Mouse (Mus musculus) heart, postnatal 36 days (tissue): ENCODE measurements around the gene Rpl12. TPM values are rescaled to one million over a fixed set of nuclear protein-coding genes. Genes with fewer than 3 reads are reported as not detected.

ENCODE experiments used
- DNase-seq, 2 experiments: peaks; one replicate each; pipeline ENCODE4 v3.0.0; 2021 to 2022
- intact Hi-C: fragments of 180-260 bp; cut with DNase I; formaldehyde crosslinking; loops from one replicate; pipeline ENCODE4 v1.15.1; 2025
- total RNA-seq, 2 experiments: library from RNA; stranded (reverse); gene quantifications; 2 replicates each; pipeline ENCODE4 v1.2.3; 2021

Rpl12 gene
- total RNA-seq = 10 to 100 TPM; 56.4 to 65.9 TPM

DNA sequence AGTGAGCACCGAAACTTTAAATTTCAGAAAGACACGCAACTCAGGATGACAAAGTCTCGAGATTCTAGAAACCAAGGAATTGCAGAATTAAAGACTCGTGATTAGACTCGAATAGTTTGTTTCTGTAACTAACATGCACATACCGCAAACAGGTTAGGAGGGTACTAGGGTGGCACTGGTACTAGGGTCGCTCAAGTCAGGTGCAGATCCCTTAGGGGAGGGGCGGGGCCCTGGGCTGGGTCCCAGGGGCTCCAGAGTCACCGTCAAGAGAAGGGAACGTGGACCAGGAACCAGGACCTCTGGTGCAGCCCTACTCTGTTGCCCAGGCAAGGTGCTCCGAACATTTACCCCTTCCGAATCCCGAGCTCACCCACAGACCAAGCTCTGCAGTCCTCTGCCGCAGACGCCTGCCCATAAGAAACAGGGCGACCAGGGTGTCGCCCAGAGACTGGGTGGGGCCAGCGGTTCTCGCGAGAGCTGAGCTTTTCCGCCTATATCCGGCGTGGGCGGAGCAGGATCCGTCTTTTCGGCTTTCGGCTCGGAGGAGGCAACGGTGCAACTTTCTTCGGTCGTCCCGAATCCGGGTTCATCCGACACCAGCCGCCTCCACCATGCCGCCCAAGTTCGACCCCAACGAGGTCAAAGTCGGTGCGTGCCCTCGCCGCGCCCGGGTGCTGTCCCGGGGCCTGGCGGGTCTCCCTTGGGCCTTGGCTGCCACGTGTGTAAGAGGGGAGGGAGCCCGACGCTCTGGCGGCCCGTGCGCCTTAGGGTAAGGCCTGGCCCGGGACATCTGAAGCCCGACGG, at the start of gene Rpl12, which contains the start of gene Lrsam1:
Gene Rpl12 (plus strand): TSS at position 368 of the 804 bp plus-strand sequence.
Gene Lrsam1 (minus strand): TSS at position 423 of the 804 bp plus-strand sequence.
- peak; percentile 96 to 97 for DNase-seq
- intact Hi-C loops = no loop called here

DNA sequence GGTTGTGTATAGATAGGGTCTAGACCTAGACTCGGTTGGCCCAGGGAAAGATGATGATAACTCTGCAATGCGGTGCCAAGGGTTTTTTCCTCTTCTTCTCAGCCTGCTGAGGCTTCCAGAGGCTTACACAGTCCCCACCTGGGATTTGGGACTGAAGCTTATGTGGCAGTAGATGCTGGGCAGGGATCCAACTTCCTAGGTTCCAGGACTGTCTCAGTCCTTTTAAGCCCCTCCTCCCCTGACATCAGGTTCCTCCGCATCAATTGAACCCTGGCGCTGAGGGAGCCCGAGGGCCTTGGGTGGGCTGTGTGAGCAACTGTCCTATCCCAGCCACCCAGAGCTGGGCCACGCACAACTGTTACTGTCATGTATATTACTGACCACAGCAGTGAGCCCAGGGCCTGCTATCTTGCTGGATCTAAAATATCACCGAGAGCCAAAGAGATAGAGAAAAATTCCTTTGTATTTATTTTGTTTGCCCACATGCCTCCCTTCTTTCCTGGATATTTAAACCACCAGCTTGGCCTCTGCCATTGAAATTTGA, 49.6 kb upstream of the Rpl12 start:
- intact Hi-C loops = loop anchor here (1.0 to 5.0 kb wide), 3 partner anchors 35 to 134 kb away; partner anchors contain the start of genes Fam129b, Ptrh1 and Ttc16
- DNase-seq = no peak

DNA sequence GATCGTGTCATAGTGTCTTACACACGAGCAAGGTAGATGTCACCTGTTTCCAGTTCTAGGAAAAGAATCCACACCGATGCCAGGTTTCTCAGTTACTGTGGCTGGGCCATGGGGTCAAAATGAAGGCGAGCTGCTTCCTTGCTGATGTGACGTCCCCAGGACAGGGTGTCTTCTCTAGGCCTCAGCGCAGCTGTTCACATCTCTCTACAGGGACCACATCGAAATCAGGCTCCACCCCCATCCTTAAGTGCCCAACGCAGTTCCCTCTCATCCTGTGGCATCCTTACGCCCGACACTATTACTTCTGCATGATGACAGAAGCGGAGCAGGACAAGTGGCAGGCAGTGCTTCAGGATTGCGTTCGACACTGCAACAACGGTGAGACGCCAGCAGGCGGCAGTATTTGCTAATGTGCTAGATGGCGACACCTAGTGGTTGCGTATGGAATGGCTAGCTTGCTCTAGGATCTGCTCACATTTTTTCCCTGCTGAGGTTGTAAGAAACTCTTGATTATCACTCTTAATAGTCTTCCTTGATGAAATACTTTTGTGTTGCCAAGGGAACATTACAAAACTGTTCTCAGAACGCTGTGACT, 49.1 kb upstream of the Rpl12 start:
- peak; percentile 88 for DNase-seq
- intact Hi-C loops = loop anchor here (1.0 to 5.0 kb wide), 3 partner anchors 36 to 135 kb away; partner anchors contain the start of genes Fam129b, Ptrh1 and Ttc16

DNA sequence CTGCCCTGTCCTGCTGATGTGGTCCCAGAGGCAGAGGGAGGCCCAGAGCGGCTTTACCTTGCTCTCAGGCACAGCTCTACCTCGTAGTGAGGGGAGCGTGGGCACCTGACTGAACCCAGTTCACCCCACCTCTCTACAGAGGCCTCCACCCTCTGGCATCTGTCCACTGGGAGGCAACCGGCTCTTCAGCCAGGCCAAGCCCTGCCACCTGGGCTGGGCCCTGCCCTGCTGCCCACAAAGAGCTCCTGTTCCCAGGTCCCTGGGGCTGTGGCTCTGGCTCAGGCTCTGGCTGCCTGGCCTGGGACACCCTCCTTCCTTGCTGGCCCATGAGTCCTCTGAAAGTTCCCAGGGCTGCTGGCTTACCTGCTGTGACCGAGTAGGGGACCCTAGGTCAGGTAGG, 47.0 kb upstream of the Rpl12 start:
- DNase-seq = peak in 1 of 2 experiments; percentile 32
- intact Hi-C loops = loop anchor here (5.0 kb wide), 1 partner anchor 137 kb away; the partner anchor contains the start of genes Ptrh1 and Ttc16

DNA sequence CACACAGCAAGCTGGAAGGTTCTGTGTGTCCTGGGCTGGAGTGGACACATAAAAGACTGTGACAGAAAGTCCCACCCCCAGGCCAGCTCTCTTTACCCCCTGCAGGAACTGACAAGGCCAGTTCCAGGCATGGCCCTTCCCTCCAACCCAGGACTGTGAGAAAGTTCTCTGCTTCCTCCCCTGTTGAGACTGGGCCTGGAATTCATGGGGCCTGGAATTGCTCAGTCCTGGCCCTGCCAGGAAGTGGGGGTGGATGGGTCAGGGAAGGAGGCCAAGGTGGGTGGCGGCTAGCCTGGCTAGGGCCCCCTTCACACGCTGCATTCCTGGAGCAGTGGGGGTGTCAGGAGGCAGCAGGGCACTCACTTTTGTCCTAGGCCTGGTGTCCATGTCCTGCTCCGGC, 46.5 kb upstream of the Rpl12 start:
- intact Hi-C loops = loop anchor here (5.0 kb wide), 1 partner anchor 138 kb away; the partner anchor contains the start of genes Ptrh1 and Ttc16
- peak; percentile 66 to 69 for DNase-seq

DNA sequence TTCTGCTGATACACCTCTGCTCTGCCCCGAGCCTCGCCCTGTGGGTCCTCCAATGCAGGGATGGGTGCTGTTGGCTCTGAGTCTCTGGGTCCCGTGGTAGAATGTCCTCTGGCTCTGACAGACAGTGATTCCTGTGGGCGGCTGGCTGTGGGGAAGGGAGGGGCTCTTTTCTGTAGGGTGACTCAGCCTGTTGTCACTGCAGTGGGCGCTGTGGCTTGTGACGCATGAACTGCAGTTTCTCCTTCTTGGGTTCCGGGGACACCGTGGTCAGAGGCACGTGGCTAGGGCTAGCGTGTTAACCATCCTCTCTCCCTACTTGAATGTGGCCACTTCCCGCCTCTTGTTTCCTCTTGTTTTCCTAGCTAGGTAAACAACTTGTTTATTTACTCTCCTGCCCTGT, 43.8 kb upstream of the Rpl12 start:
- peak; percentile 49 to 50 for DNase-seq
- intact Hi-C loops = no loop called here

DNA sequence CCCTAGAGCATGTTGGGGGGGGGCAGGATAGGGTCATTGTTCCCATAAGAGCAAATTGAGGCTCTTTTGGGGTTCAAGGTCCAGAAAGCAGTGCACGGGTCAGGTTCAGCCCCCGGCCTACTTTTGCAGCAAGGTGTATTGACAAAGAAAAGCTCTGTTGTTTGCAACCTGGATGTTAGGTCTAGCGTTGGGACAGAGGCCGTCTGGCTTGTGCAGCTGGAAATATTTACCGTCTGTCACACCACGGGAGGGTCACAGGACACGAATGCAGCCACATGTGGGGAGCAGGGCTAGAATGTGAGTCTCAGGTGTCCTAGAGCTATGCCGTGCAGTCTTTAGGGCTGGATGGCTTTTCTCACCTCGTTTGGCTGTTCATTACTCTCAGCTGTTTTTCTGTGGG, 43.0 kb upstream of the Rpl12 start:
- no peak for DNase-seq

DNA sequence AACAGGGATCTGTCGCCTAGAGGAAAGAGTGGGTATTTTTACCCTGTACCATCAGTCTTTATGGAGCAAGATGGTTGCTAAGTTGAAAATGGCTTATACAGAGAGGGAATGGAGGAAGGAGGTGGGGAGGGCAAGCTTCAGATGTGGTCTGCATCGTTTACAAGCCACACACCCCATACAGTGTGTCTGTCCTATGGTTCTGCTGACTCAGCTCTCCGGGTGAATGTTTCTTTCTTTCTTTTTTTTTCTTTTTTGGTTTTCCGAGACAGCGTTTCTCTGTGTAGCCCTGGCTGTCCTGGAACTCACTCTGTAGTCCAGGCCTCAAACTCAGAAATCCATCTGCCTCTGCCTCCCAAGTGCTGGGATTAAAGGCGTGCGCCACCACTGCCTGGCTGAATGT, 40.1 kb upstream of the Rpl12 start:
- intact Hi-C loops = no loop called here
- no peak for DNase-seq

More for the DNA sequence above, 43.0 kb upstream of the Rpl12 start:
- intact Hi-C loops = no loop called here

DNA sequence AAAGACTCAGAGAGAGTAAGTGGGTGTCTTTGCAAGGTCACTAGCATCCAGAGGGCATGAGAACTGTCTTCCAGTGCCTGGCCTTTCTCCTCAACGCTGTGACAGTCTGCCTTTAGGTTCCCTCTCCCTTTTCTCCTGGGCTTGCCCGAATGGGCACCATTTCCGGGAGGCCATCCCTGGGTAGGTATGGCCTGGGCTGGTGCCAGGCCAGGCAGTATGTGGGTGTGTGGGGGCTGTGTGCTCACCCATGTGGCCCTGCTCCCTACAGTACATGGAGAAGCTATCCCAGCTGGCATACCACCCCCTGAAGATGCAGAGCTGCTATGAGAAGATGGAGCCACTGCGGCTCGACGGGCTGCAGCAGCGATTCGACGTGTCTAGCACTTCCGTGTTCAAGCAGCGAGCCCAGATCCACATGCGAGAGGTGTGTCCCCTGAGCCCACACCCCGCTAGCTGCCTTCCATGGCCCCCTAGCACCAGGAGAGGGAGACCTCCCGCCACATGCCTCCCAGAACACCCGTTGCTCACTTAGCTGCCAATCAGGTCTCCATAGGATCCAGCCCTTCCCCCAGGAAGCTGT, 39.5 kb upstream of the Rpl12 start:
- intact Hi-C loops = no loop called here
- no peak for DNase-seq

DNA sequence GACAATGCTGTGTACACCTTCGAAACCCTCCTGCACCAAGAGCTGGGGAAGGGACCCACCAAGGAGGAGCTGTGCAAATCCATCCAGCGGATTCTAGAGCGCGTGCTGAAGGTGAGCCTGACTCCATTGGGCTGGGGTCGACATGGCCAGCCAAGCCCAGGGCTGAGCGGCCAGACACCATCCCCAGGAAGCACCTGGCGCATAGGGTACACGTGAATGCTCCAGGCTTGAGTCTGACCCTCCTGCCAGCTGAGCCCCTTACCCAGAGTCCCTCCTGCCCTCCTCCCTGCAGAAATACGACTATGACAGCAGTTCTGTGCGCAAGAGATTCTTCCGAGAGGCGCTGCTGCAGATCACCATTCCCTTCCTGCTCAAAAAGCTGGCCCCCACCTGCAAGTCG, 38.8 kb upstream of the Rpl12 start:
- intact Hi-C loops = no loop called here

DNA sequence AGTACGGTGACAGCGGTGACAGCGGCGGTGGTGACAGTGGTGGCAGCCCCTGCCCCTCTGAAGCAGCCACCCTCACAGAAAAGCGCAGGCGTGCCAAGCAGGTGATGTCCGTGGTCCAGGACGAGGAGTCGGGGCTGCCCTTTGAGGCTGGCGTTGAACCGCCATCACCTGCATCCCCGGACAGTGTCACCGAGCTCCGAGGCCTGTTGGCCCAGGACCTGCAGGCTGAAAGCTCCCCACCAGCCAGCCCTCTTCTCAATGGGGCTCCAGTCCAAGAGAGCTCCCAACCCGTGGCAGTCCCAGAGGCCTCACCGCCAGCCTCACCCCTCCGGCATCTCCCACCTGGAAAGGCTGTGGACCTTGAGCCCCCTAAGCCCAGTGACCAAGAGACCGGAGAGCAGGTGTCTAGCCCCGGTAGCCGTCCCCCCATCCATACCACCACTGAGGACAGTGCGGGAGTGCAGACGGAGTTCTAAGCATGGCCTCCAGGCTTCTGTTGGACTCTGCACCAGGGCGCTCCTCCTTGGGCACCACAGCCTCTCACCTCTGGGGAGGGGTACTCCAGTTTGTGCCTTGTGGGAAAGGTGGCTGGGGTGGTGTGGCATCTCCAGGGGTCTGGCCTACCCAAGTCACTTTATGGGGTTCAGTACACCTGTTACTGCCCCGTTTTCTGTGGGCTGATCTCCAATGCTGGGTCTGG, 37.7 kb upstream of the Rpl12 start:
- intact Hi-C loops = no loop called here

More for the DNA sequence above, 38.8 kb upstream of the Rpl12 start:
- DNase-seq = no peak

DNA sequence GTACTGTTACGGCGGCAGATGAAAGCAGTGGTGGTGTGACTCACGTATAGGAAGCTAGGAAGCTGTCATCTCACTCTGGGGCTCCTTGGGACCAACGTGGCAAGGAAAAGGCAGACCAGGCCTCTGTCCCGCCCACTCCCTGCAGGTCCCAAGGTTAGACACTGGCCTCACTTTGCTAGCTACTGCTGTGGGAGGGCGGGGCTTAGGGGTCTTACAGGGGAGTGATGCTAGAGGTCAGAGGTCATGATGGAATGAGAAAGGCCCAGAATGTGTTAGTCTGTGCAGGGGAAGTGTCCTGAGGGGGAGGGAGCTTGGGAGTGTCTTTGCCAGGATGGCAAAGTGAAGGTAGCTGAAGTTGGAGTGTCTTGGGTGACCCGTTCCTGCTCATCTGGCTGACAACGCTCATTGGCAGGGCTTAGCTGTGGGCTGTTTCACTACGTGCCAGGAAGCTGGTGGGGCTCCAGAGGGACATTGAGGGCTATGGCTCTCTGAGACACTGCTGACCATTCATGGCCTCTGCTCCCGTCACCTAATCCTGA, 37.0 kb upstream of the Rpl12 start:
- intact Hi-C loops = no loop called here
- DNase-seq = no peak

More for the DNA sequence above, 37.7 kb upstream of the Rpl12 start:
- no peak for DNase-seq

DNA sequence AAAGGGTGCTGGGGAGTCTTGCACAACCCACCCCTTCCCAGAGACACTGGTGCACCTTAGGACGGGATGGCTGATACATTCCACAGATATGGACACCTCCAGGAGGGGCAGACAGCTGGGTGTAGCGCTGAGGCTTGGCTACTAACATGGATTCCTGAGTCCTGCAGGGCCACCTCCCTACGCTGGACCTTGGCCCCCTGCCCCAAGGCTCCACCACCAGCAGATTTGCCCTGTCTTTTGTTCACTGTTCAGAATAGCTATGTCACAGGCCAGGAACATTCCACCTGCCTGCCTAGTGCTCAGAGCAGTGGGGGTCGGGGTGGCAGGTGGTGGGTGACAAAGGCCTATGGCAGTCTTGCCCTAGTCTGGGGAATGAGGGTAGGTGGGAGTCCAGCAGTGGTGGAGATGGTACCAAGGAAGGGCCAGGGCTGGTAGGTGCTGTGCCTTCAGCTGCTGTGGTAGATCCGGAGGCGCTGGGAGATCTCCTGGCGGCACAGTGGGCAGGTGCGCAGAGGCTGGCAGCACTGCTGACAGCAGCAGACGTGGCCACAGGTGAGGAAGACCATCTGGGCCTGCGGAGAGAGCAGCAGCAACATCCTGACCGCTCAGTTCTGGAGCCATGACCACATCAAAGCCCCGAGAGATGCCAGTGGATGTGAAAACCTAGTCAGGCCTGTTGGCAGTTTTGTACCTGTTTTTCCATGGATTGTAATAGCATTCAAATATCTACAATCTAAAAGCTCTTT, 34.9 kb upstream of the Rpl12 start:
- intact Hi-C loops = no loop called here
- DNase-seq = no peak

DNA sequence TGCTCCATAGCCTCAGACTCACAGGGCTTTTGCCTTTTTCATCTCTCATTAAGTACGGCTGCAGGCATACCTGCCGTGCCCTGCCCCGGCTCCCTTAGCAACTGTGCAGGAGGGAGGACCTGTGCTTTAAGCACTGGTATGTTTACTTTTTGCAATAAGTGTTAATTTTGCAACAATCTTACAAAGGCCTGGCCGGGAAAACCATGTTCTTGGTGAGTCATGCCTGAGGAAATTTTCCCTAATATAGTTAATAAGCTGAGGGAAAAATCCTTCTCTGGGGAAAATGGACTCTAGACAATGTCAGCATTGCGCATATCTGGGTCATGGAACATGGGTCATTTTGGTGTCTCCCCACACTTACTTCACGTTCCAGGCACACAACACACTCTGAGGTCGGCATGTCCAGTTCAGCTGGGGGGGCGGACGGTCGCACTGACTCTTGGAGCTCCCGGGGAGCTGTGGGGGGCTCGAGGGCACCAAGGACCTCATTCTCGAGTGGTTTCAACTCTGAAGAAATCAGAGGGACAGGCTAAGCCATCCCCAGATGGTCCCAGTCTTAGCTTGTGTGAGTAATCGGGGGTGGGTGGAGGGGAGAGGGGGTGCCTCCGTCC, 33.6 kb upstream of the Rpl12 start:
- intact Hi-C loops = loop anchor here (1.0 kb wide), 2 partner anchors 63 to 68 kb away; no protein-coding TSS in a partner anchor
- no peak for DNase-seq

DNA sequence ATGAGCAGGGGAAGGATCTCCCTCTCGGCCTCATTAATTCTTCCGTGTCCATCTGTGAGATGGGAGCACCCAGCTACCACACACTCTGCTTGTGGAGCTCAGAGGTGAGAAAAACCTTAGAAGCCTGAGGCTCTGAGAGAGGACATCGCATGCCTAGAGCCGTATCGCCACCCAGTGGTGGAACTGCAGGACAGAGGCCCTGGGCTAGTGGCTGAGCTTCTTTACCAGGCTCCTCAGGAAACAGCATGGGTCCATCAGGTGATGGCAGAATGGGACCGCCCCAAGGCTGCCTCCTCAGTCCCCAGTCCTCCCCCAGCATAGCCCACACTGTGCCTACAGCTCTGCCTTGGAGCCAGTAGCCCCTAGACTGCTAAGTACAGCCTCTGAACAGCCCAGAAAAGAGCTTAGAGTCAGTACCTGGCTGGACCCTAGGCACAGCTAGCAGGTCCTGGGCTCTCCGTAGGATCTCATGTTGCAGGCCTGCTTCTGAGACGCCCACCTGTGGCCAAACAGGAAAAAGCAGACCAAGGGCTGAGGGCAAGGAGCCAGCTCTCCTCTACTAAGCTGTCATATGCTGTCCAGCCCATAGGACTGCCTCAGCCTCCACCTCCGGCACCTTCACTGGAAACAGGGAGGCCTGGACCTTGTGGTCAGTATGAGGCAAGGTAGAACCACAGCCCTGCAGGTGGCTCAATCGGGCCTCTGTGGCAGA, 33.0 kb upstream of the Rpl12 start:
- intact Hi-C loops = loop anchor here (1.0 kb wide), 2 partner anchors 64 to 69 kb away; no protein-coding TSS in a partner anchor
- DNase-seq = peak; percentile 75 to 78

DNA sequence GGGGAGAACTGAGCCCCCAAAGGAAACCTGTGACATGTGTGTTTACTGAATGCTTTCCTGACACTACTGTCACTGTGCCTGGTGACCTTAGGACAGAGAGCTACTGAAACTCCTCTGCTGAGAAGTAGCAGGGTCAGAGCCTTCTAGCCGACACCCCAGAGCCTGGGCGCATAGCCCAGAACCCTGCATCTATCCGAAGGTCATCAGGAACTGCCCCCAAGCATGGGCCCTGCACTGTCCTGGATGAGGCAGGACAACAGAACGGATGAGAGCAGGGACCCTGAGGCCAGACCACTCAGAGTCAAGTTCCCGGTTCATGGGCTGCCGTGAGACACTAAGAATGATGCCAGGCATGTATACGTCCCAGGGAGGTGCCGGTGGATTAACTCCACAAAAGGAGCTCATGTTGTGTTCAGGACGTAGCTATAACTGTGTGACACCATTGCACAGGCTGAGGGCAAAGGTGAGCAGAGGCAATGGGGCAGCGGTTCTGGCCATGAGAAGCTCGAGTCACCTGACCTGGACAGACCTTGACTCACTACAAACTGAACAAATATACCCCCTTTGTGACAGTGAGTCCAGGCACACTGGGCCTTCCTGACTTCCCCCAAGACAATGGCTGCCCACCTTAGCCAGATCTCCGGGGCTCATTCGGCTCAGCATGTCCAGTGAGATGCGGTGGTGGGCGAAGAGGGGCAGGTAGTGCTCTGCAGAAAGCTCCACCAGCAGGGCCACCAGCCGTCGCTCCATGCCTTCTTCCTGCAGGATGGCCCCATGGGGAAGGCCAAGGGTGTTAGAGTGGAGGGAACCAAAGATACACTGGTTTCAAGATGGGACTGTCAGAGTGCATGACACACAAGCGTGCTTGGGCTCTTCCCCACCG, 32.2 kb upstream of the Rpl12 start:
- intact Hi-C loops = loop anchor here (1.0 kb wide), 2 partner anchors 65 to 70 kb away; no protein-coding TSS in a partner anchor
- no peak for DNase-seq

DNA sequence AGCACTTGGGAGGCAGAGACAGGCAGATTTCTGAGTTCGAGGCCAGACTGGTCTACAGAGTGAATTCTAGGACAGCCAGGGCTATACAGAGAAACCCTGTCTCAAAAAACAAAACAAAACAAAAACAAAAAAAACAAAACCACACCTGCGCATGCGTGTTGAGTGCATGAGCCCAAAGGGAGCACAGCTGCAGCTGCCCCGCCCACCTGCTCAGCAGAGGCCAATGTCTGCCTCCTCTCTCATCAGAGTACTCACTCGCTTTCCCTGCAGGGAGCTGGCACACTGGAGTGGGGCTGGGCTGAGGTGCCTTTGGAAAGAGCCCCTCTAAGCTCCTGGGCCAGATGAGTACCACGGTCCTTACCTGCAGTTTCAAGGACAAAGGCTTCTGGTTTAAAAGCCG, 29.6 kb upstream of the Rpl12 start:
- intact Hi-C loops = no loop called here
- DNase-seq = no peak
